Mouse (Mus musculus) embryonic fibroblast, embryonic 13.5 days (primary cell): ENCODE measurements around the gene Ptch1. TPM values are rescaled to one million over a fixed set of nuclear protein-coding genes. Genes with fewer than 3 reads are reported as not detected.

Experiments used
- H3K27ac ChIP-seq: 2 replicates; pipeline ENCODE4 v1.5.1; 2012; ENCODE audit warnings: low read length, control low read depth, inconsistent platforms; ENCODE audit not compliant: insufficient read depth
- H3K4me1 ChIP-seq: 2 replicates; pipeline ENCODE4 v1.6.1; 2011; ENCODE audit warnings: low read length; ENCODE audit not compliant: control insufficient read depth, insufficient read depth
- H3K4me3 ChIP-seq: 2 replicates; pipeline ENCODE4 v1.5.1; 2011; ENCODE audit warnings: mild to moderate bottlenecking, control low read depth, low read length; ENCODE audit not compliant: insufficient read depth
- CTCF ChIP-seq: IDR thresholded peaks from 2 replicates; pipeline ENCODE4 v1.5.1; 2011; ENCODE audit warnings: mild to moderate bottlenecking, control low read depth, low read length, moderate library complexity, borderline replicate concordance; ENCODE audit not compliant: insufficient read depth
- POLR2A ChIP-seq: IDR thresholded peaks from 2 replicates; pipeline ENCODE4 v1.6.1; 2011; ENCODE audit warnings: low read depth, mild to moderate bottlenecking, control low read depth, low read length, moderate library complexity
- polyA plus RNA-seq: library from polyadenylated mRNA; stranded (reverse); fragments of >200 nt; gene quantifications from 2 replicates; pipeline ENCODE4 v1.2.4, GENCODE M21; 2011; ENCODE audit warnings: low read depth; ENCODE audit not compliant: missing spikeins, insufficient read length

Gene Ptch1
- 10.2 and 10.8 TPM in 2 replicates for polyA plus RNA-seq

DNA sequence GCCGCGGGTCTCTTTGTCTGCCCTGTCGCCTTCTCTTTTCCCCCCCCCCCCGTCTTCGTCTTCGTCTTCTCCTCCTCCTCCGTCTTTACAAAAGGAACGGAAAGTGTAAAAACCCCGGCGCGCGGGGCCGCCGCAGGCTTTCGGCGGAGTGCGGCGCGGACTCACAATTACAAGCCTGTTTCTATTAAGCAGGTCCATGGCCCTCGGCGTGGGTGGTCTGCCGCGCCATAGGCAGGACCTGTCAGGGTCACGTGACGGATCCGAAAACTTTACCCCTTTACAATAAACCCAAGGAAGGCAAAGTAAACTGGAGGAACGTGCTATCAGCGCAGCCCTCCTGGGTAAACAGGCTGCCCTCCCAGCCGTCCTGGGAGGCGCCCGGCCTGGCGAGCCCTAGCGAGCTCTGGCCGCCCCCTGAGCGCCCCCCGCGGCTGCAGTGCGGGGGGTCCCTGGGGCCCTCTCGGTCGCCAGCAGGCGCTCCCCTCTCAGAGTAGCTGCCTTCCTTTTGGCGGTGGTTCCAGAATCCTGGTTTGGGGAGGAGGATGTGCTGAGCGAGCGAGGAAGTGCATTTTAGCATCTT, at the start of gene Ptch1:
Ptch1 (minus strand) TSS at position 343 of the 580 bp plus-strand sequence.
- Histone ChIP-seq H3K4me1 (no peaks in the 10 kb centered on the region), H3K27ac (no peak within 1 kb of the TSS), H3K4me3 (peak within 1 kb of the TSS; percentile 39)
- TF ChIP-seq POLR2A (no peak), CTCF (no peak)

DNA sequence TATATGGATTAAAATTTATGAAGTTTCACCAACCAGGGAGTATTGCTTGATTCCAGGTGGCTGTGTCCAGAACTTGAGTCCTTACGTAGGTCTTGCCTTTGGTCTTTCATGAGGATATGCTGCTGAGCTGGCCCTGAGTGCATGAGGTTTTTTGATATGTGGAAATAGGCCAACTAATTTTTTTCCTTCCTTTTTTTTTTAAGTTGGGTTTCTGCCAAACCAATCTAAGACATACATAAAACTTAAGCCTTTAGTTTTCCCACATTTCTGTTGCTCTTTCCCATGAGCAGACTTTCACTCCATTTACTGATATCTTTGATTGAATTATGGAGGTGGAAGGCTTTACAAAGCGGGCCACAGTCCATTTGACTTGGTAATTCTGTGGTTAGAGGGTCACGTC, 47.9 kb upstream of the Ptch1 start:
- TF ChIP-seq POLR2A (no peak), CTCF (no peak)

DNA sequence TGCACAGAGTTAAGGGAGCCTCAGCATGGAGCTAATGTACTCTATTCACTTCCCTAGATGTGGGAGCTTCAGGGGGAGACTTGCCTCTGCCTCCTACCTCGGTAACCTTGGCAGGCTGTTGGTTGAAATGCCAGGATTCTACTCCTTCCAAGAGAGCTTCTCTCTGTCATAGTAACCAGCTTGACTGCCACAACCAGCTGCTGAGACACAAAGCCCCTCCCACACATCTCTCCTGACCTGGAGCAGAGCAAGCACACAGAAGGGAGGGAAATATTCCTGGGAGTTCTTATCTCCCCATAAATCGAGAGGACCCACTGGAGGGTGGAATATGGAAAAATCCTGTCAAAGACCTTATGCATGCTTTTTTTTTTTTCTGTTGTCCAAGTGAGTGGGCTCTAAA, 39.8 kb upstream of the Ptch1 start:
- TF ChIP-seq POLR2A (no peak), CTCF (no peak)
- H3K27ac ChIP-seq = no peak overlapping the region
- H3K4me3 ChIP-seq = no peak overlapping the region
- no peaks in the 10 kb centered on the region for H3K4me1 ChIP-seq

More for the DNA sequence above, 47.9 kb upstream of the Ptch1 start:
- Histone ChIP-seq H3K27ac (no peak overlapping the region), H3K4me3 (no peak overlapping the region), H3K4me1 (no peaks in the 10 kb centered on the region)

DNA sequence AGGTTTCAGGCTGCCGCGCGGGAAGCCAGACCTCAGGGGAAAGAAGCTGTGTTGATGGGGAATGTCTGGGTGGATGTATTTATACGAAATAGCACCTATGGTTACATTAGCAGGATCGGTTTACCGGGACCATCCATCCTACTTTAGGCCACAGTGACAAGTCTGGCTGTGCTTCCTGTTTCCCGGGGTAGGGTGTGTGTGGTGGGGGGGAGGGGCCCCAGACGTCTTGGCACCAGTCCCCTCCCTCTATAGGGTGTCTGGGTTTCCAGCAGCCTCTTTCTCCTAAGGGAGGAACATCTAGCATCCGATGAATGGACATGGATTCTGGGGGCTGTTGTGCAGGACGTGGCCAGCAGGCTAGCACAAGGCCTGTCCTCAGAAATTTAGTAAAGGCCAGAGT, 36.3 kb upstream of the Ptch1 start:
- TF ChIP-seq CTCF (no peak), POLR2A (no peak)
- no peak overlapping the region for H3K4me3 ChIP-seq

DNA sequence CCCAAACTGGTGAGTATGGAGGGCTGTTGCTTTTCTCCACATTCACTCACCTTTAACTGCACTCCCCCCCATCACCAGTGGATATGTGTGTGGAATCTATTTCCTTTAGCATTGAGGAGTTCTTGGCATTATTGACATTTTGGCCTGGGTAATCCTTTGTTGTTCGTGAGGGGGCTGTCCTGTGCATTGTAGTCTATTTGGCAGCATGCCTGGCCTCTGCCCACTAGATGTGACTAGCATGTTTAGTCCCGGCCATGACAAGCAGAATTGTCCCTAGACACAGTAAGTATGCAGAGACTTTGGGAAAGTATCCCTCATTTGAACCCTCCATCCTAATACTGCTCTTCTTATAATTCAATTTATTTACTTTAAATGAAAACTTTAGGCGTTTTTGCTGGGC, 24.2 kb upstream of the Ptch1 start:
- no peak overlapping the region for H3K4me3 ChIP-seq
- TF ChIP-seq POLR2A (no peak), CTCF (no peak)
- no peak overlapping the region for H3K27ac ChIP-seq
- H3K4me1 ChIP-seq = peaks cover 5% of the 10 kb centered on the region; the same call in 1 of the 2 replicates

More for the DNA sequence above, 36.3 kb upstream of the Ptch1 start:
- Histone ChIP-seq H3K4me1 (no peaks in the 10 kb centered on the region), H3K27ac (no peak overlapping the region)

DNA sequence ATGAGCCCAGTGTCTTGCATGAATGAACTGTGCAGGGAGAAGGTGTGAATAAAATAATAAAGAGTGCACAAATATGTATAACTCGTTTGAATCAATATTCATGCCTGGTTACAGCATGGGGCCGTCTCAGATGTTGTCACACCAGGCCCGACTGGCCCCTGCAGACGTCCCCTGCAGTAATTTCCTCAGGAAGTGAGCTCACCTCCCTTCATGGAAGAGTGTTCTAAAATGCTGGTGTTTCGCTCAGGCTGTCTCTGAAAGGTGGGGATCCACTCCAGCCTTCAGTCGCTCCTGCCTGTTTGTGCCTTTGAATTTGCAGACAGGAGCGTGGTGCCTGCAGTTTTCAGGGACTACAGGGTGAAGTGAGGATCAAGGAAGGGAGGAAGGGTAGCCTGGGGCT, 22.5 kb upstream of the Ptch1 start:
- TF ChIP-seq CTCF = no peak
- no peak for TF ChIP-seq POLR2A
- Histone ChIP-seq H3K4me1 (peaks cover 5% of the 10 kb centered on the region; the same call in 1 of the 2 replicates), H3K27ac (no peak overlapping the region), H3K4me3 (no peak overlapping the region)

DNA sequence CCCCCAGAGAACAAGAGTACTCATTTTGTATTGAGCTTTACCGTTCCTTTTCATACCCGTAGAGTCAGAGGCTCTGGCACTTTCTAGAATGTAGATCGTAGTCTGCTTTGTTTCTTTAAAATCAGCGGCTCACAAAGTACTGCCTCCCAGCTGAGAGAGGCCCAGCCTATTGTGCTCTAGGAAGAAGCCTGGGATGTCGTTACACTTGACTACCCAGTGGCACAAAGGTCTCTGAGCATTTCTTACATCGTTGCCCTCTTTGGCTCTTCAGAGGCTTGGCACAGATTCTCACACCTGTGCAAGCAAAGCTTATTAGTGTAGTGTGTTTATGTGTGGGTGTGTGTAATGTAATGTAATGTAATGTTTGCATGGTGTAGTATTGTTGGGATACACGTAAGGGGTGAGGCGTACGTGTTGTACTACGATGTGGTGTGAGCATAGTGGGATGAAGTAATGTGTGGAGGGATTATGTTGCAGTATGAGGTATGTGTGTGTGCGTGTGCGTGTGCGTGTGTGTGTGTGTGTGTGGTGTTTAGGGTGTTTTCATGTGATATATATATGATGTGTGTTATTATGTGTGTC, 20.2 kb upstream of the Ptch1 start:
- Histone ChIP-seq H3K4me1 (peaks cover 5% of the 10 kb centered on the region; the same call in 1 of the 2 replicates), H3K4me3 (no peak overlapping the region), H3K27ac (no peak overlapping the region)
- TF ChIP-seq CTCF = no peak
- TF ChIP-seq POLR2A = no peak

DNA sequence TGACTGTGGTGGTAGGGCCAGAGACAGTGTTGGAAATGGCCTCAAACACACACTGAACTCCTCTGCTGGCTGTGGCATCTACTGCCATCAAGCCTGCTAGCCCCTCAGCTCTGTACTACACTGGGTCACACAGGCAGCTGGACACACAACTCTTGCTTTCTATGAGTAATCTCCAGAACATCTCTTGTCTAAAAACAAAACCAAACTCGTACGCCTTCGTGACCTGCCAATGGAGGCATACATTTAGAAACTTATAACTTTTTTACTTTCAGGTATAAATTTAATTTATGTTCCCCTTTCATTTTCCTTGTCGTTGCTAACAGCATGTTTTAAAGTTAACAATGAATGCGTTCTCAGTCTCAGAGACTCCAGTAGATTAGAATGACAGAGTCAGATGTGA, 19.4 kb upstream of the Ptch1 start:
- H3K4me3 ChIP-seq = no peak overlapping the region
- H3K4me1 ChIP-seq = peaks cover 5% of the 10 kb centered on the region; the same call in 1 of the 2 replicates
- no peak overlapping the region for H3K27ac ChIP-seq
- TF ChIP-seq POLR2A (no peak), CTCF (no peak)

DNA sequence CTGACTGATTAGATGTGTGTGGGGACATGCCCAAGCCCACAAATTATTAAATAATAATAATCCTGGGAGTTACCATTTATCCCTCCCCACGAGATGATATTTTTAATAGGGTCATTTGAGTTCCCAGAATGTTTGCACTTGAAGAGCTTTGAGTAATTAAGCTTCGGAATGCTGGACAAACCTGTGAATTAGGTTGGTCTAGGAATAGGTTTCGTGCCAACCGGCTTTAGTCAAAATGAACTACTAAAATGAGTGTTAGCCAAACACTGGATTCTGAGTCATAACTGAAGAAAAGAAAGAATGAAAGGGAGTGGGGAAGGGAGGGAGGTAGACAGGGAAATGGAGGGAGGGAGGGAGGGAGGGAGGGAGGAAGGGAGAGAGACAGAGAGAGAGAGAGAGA, 1.2 kb upstream of the Ptch1 start:
- no peaks in the 10 kb centered on the region for H3K4me1 ChIP-seq
- H3K27ac ChIP-seq = no peak overlapping the region
- TF ChIP-seq CTCF = no peak
- TF ChIP-seq POLR2A = no peak
- H3K4me3 ChIP-seq = no peak overlapping the region

DNA sequence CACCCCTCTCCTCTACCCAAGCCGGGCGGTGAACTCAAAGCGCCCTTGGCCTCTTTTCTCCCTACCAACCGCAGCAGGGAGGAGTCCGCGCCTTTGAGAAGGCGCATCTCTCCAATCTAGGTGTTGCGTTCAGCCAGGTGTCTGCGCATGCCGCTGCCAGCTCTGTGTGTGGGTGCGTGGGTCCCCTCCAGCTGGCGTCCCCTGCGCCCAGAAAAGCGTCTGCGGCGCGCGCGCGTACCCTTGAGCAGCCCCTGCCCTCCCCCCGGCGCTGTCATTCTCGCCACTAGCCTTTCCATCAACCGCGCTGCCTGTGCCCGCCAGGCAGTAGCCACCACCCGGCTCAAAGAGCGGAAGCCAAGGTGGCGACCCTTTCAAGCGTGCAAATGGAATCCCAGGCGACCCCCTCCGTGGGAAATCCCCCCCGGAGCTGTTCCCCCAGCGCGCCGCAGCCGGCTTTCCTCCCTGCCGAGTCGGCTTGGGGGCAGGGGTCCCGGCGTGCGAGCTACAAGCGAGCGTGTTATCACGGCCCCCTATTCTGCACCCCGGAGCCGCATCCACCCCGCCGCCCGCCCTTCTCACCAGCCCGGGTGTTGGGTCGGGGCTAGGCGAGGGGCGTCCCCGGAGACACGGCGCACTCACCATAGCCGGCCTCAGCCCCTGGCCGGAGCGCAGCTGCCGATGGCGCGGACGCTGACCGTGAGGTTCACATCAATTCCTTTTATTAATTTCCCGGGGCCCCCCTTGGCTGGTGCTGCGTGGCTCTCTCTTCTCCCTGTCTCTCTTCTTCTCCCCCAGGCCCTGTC, 744 bp downstream of the Ptch1 start:
- TF ChIP-seq CTCF (no peak), POLR2A (no peak)
- H3K4me3 ChIP-seq = peak overlapping the region; percentile 39
- no peaks in the 10 kb centered on the region for H3K4me1 ChIP-seq
- H3K27ac ChIP-seq = no peak overlapping the region
